Mouse (Mus musculus) heart, postnatal 0 days (tissue): ENCODE measurements around the gene Jagn1.

ENCODE experiments used
- CTCF ChIP-seq: IDR thresholded peaks from 2 replicates; pipeline ENCODE4 v1.5.1; 2016; ENCODE audit warnings: antibody characterized with exemption, control low read depth, low read depth
- EP300 ChIP-seq: IDR thresholded peaks from 2 replicates; pipeline ENCODE4 v1.6.1; 2016; ENCODE audit warnings: antibody characterized with exemption, low read depth

GRCm38 (mm10) chr6:113442442-113443090, at the start of gene Jagn1:
- TF ChIP-seq CTCF = no peak
- TF ChIP-seq EP300 = no peak
